Mouse (Mus musculus) thymus, adult 2 months (tissue): Measurements from ENCODE around the gene Car10.

Experiments
- CTCF ChIP-seq: fragments of 200-500 bp; IDR thresholded peaks from 2 replicates; pipeline ENCODE4 v1.5.1; 2012; ENCODE audit warnings: mild to moderate bottlenecking, control low read depth, low read length, moderate library complexity, borderline replicate concordance; ENCODE audit not compliant: control insufficient read depth, poor library complexity, insufficient read depth; ENCODE audit errors: extremely low read depth
- POLR2A ChIP-seq: fragments of 200-500 bp; IDR thresholded peaks from 2 replicates; pipeline ENCODE4 v1.6.1; 2012; ENCODE audit warnings: mild to moderate bottlenecking, low read length, control low read depth, moderate library complexity; ENCODE audit not compliant: control insufficient read depth, poor library complexity, insufficient read depth; ENCODE audit errors: extremely low read depth

DNA sequence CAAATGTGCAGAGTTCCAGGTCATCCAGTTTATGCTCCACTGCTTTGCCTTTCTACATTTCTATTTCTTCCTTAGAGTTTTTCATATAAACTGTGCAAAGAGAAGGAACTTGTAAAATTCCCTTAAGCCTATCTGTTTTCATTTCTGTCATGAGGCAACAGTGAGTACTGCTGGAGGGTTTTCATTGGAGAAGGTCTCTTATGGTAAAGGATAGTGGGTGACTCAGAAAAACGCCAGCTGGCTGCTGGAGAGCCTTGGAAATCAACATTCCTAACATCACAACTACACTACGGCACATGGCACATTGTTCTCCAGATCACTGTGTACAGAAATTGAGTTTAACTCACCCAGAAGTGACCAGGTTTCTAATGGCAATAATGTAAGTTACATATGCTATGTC, 88.3 kb downstream of the Car10 start:
- TF ChIP-seq CTCF (no peak), POLR2A (no peak)
